Mouse (Mus musculus) cortical plate, adult 2 months (tissue): ENCODE data around the gene Cbx7.

ENCODE experiments used
- CTCF ChIP-seq: fragments of 200-500 bp; IDR thresholded peaks from 2 replicates; pipeline ENCODE4 v1.5.1; 2011; ENCODE audit warnings: mild to moderate bottlenecking, control low read depth, low read length; ENCODE audit not compliant: insufficient read depth; ENCODE audit errors: extremely low read depth
- POLR2A ChIP-seq: fragments of 200-500 bp; IDR thresholded peaks from 2 replicates; pipeline ENCODE4 v1.6.1; 2011; ENCODE audit warnings: mild to moderate bottlenecking, low read length, control low read depth; ENCODE audit not compliant: insufficient read depth; ENCODE audit errors: extremely low read depth

DNA sequence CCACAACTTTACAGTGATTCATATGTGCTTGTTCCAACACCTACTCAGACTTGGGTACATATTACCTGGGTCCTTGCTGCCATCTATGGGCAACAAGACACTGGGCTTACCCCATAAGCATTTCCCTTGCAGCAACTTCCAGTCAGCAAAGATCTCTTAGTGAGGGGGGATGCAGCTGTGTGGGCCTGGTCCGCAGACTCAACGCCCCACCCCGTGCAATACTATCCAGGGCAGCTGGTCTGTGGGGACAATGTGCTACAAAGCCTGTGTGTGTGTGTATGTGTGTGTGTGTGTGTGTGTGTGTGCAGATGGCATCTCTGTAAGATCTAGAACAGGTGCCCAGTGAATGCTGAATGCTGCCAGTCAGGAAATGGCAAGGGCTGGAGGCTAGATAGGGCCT, 56.6 kb downstream of the Cbx7 start:
- TF ChIP-seq CTCF (peak; percentile 63), POLR2A (no peak)
